Mouse (Mus musculus): Measurements from ENCODE around the gene Rmnd5a.

DNA sequence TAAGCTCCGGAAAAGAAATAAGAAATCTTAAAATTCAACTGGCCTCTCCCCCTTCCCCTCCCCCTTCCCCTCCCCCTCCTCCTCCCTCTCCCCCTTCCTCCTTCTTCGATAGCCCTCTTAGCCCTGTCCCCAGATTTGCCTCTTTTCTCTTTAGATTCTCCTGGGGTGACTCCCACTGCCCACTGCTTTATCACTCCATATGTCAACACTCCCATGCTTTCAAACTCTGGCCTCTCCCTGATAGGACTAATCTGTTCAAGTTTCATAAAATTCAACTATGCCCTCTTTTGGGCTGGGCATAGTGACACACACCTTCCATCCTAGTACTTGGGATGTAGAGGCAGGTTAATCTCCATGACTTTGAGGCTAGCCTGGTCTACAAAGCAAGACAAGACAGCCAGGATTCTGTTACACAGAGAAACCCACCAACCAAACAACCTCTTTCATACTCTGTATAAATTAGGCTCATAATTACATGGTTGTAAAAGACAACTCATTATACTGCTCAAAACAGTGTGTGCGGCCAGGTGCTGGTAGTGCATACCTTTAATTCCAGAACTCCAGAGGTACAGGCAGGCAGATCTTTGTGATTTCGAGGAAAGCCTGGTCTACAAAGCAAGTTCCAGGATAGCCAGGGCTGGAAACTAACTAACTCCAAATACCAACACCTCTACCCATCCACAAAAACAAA is 31.5 kb upstream of the Rmnd5a start:
- TF ChIP-seq CTCF (conservative IDR thresholded peaks at IDR 0.05; ENCODE audit: low read length): no peak
- no peak for TF ChIP-seq NANOG (IDR thresholded peaks at IDR 0.05; ENCODE audit: borderline replicate concordance, low read length)

Data from E14TG2a.4 (cell line).